Mouse (Mus musculus) lung, postnatal 0 days (tissue): ENCODE measurements around the gene Grik3. TPM values are rescaled to one million over a fixed set of nuclear protein-coding genes. Genes with fewer than 3 reads are reported as not detected.

ENCODE experiments used
- ATAC-seq: fragments of 200-750 bp; cut with Nextera tagmentation; 2 replicates; pipeline ENCODE4 v1.8.0; 2017; ENCODE audit warnings: moderate library complexity
- DNase-seq: peaks from one replicate; pipeline ENCODE4 v3.0.0-alpha.2; 2016; ENCODE audit warnings: low spot score
- H3K27ac ChIP-seq: fragments of 300-500 bp; sonication (generic); 2 replicates; pipeline ENCODE4 v1.5.1; 2014; ENCODE audit warnings: antibody characterized with exemption, mild to moderate bottlenecking, low read length, mixed read lengths
- H3K27me3 ChIP-seq: fragments of 300-500 bp; sonication (generic); replicated peaks from 2 replicates; pipeline ENCODE4 v1.6.1; 2014; ENCODE audit warnings: low read length, mixed read lengths; ENCODE audit not compliant: insufficient read depth
- H3K36me3 ChIP-seq: fragments of 300-500 bp; sonication (generic); 2 replicates; pipeline ENCODE4 v1.6.1; 2014; ENCODE audit warnings: low read length, mixed read lengths; ENCODE audit not compliant: insufficient read depth
- H3K4me1 ChIP-seq: fragments of 300-500 bp; sonication (generic); 2 replicates; pipeline ENCODE4 v1.6.1; 2014; ENCODE audit warnings: antibody characterized with exemption, low read depth, low read length, mixed read lengths; ENCODE audit not compliant: insufficient read depth
- H3K4me2 ChIP-seq: fragments of 300-500 bp; sonication (generic); replicated peaks from 2 replicates; pipeline ENCODE4 v1.6.1; 2014; ENCODE audit warnings: low read depth, mild to moderate bottlenecking, low read length, moderate library complexity, mixed read lengths
- H3K4me3 ChIP-seq: fragments of 300-500 bp; sonication (generic); 2 replicates; pipeline ENCODE4 v1.5.1; 2014; ENCODE audit warnings: low read depth, low read length
- H3K9ac ChIP-seq: fragments of 300-500 bp; sonication (generic); replicated peaks from 2 replicates; pipeline ENCODE4 v1.6.1; 2014; ENCODE audit warnings: low read depth, mild to moderate bottlenecking
- H3K9me3 ChIP-seq: fragments of 300-500 bp; sonication (generic); 2 replicates; pipeline ENCODE4 v1.6.1; 2016; ENCODE audit warnings: low read length, mixed read lengths
- CTCF ChIP-seq: IDR thresholded peaks from 2 replicates; pipeline ENCODE4 v1.5.1; 2016; ENCODE audit warnings: antibody characterized with exemption, mild to moderate bottlenecking
- EP300 ChIP-seq: IDR thresholded peaks from 2 replicates; pipeline ENCODE4 v1.6.1; 2016; ENCODE audit warnings: antibody characterized with exemption, mild to moderate bottlenecking, control low read depth
- WGBS: fragments of 180-500 bp; shearing (Covaris S2); extraction: QIAGEN DNeasy Blood & Tissue Kit; methylation state at CpG from one replicate; pipeline ENCODE4 v1.1.7; 2014; 5-methylcytosine and 5-hydroxymethylcytosine counted together
- polyA plus RNA-seq: library from polyadenylated mRNA; unstranded; fragments of >200 nt; fragmentation: Nextera tagmentation; extraction: Ambion mirVana; gene quantifications from 2 replicates; pipeline ENCODE4 v1.2.1, GENCODE M21; 2015

Gene Grik3
- polyA plus RNA-seq, 1 experiment from 2014 or later, result not detected

GRCm38 (mm10) chr4:125491505-125492121, 1.1 kb downstream of the Grik3 start:
- Histone ChIP-seq H3K4me3 (no peak overlapping the region), H3K4me1 (no peaks in the 10 kb centered on the region), H3K36me3 (no peaks in the 10 kb centered on the region), H3K4me2 (no peak overlapping the region), H3K9me3 (no peaks in the 10 kb centered on the region), H3K9ac (no peak overlapping the region), H3K27ac (no peak overlapping the region), H3K27me3 (peaks cover 72% of the 10 kb centered on the region)
- DNase-seq (no peak), ATAC-seq (no peak)
- 1% methylated on average over 42 of the region's 42 CpGs for WGBS
- no peak for TF ChIP-seq EP300
- TF ChIP-seq CTCF, result no peak

DNA sequence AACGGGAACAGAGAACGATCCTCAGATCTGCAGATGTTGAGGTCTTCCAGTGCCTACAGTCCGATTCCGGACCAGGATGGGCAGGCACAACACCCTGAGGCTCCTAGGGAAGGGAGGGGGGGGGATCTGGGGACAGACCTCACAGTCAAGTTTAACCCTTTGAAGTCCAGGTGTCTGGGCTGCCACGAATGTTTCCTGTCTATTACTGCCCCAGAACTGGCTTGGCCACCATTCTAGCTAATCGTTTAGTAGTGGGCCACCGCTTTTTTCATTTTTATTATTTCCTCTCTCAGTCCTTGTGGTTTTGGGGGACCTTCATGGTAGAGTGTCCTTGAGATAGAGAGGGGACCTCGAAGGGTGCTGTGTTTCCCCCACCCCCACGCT, 1.6 kb downstream of the Grik3 start:
- Histone ChIP-seq H3K27ac (no peak overlapping the region), H3K4me2 (no peak overlapping the region), H3K9me3 (no peaks in the 10 kb centered on the region), H3K27me3 (peaks cover 67% of the 10 kb centered on the region), H3K9ac (no peak overlapping the region), H3K4me3 (no peak overlapping the region), H3K36me3 (no peaks in the 10 kb centered on the region), H3K4me1 (no peaks in the 10 kb centered on the region)
- ATAC-seq (no peak), DNase-seq (no peak)
- no peak for TF ChIP-seq CTCF
- TF ChIP-seq EP300, result no peak
- WGBS, result 14% methylated on average over 9 of the region's 9 CpGs

GRCm38 (mm10) chr4:125492706-125493105, 2.2 kb downstream of the Grik3 start:
- Histone ChIP-seq H3K27ac (no peak overlapping the region), H3K4me2 (no peak overlapping the region), H3K36me3 (no peaks in the 10 kb centered on the region), H3K27me3 (peaks cover 61% of the 10 kb centered on the region), H3K4me3 (no peak overlapping the region), H3K9me3 (no peaks in the 10 kb centered on the region), H3K9ac (no peak overlapping the region), H3K4me1 (no peaks in the 10 kb centered on the region)
- TF ChIP-seq EP300 (no peak), CTCF (no peak)
- no peak for DNase-seq
- no peak for ATAC-seq
- 21% methylated on average over 9 of the region's 9 CpGs for WGBS

DNA sequence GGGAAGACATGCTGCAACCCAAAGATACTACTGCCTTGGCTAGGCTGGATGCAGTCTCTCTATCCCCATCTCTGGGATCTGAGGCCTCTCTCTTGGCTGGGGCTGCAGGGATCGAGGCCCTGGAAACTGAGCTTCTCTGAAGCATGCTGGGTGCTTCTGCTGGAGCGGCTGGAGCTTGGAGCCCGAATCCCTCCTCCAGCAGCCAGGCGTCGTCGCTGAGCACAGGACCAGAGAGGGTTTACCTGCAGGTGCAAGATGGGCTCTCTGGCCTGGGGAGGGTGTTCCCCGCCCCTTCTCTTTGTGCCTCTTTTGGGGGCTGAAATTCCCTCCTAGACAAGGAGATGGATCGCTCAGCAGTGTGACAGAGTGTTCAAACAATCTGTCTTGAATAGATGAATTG, 2.6 kb downstream of the Grik3 start:
- no peak overlapping the region for H3K9ac ChIP-seq
- no peak overlapping the region for H3K4me2 ChIP-seq
- H3K9me3 ChIP-seq, result no peaks in the 10 kb centered on the region
- DNase-seq (no peak), ATAC-seq (no peak)
- H3K4me1 ChIP-seq, result no peaks in the 10 kb centered on the region
- H3K27ac ChIP-seq, result no peak overlapping the region
- H3K27me3 ChIP-seq, result peaks cover 57% of the 10 kb centered on the region
- TF ChIP-seq EP300, result no peak
- TF ChIP-seq CTCF, result no peak
- 7% methylated on average over 8 of the region's 8 CpGs for WGBS
- H3K36me3 ChIP-seq, result no peaks in the 10 kb centered on the region
- no peak overlapping the region for H3K4me3 ChIP-seq

DNA sequence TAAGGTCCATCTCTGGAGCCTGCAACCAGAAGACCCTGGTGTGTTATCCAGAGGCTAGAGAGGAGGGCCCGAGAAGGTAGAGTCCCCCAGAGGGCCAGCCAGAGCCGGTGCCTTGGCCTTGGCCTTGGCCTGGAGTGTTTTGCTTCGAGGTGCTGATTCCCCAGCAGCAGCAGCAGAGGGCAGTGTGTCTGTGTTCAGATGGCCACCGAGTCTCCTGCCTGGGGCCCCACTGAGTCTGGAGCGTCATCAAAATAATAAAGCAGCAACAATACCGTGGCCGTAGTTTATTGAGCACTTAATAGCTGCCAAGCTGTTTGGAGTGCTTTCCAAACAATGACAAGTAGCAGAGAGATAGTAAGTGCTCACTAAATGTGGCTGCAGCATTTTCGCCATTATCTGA, 5.0 kb downstream of the Grik3 start:
- Histone ChIP-seq H3K9me3 (no peaks in the 10 kb centered on the region), H3K4me2 (no peak overlapping the region), H3K27me3 (peaks cover 34% of the 10 kb centered on the region), H3K4me1 (no peaks in the 10 kb centered on the region), H3K27ac (no peak overlapping the region), H3K4me3 (no peak overlapping the region), H3K9ac (no peak overlapping the region), H3K36me3 (no peaks in the 10 kb centered on the region)
- TF ChIP-seq CTCF, result no peak
- TF ChIP-seq EP300, result no peak
- WGBS, result 27% methylated on average over 8 of the region's 8 CpGs
- ATAC-seq (no peak), DNase-seq (no peak)

GRCm38 (mm10) chr4:125497001-125497400, 6.5 kb downstream of the Grik3 start:
- H3K36me3 ChIP-seq, result no peaks in the 10 kb centered on the region
- no peak overlapping the region for H3K4me2 ChIP-seq
- no peaks in the 10 kb centered on the region for H3K4me1 ChIP-seq
- WGBS, result 0% methylated on average over 1 of the region's 1 CpGs
- TF ChIP-seq CTCF (no peak), EP300 (no peak)
- no peak overlapping the region for H3K4me3 ChIP-seq
- ATAC-seq (no peak), DNase-seq (no peak)
- H3K9me3 ChIP-seq, result no peaks in the 10 kb centered on the region
- no peak overlapping the region for H3K9ac ChIP-seq
- no peak overlapping the region for H3K27ac ChIP-seq
- H3K27me3 ChIP-seq, result peaks cover 18% of the 10 kb centered on the region

DNA sequence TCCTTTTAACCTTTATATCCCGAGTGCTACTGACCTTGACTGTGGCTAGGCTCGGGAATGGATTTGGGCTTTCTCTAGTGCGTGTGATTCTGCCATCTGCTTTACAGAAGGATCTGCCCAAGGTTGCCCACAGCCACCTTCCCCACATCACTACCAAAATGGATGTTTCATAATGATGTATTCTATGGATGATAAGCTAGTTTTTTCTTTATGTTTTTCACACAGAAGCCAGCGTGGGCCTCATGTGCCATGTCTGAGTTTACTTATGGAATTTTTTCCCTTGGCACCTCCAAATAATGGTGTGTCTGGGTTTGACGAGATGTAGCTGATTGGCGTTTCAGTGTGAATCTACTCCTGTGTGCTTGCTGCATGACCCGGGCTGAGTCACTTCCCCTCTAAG, 7.0 kb downstream of the Grik3 start:
- H3K36me3 ChIP-seq, result no peaks in the 10 kb centered on the region
- H3K9ac ChIP-seq, result no peak overlapping the region
- no peak overlapping the region for H3K4me3 ChIP-seq
- no peak overlapping the region for H3K27ac ChIP-seq
- no peaks in the 10 kb centered on the region for H3K9me3 ChIP-seq
- 32% methylated on average over 7 of the region's 7 CpGs for WGBS
- no peak overlapping the region for H3K4me2 ChIP-seq
- ATAC-seq (no peak), DNase-seq (no peak)
- no peaks in the 10 kb centered on the region for H3K4me1 ChIP-seq
- H3K27me3 ChIP-seq, result peaks cover 14% of the 10 kb centered on the region; the same call in 1 of the 2 replicates
- TF ChIP-seq CTCF (no peak), EP300 (no peak)
